Mouse (Mus musculus) 416B (cell line): ENCODE data around the gene Clec16a.

Experiments used
- DNase-seq: peaks from one replicate; pipeline ENCODE4 v3.0.0; 2011; ENCODE audit warnings: low read depth

Gene Clec16a

GRCm38 (mm10) chr16:10788271-10788670 is 243.1 kb downstream of the Clec16a start, which contains the start of gene Tnp2:
Gene Tnp2 (minus strand): TSS chr16:10788660.
- DNase-seq: no peak

GRCm38 (mm10) chr16:10788866-10789265 is 243.7 kb downstream of the Clec16a start:
- DNase-seq: no peak

GRCm38 (mm10) chr16:10790702-10791101 is 245.6 kb downstream of the Clec16a start, which contains the start of gene Prm3:
Gene Prm3 (minus strand): TSS chr16:10790914.
- DNase-seq: no peak
